Mouse (Mus musculus) liver, embryonic 11.5 days (tissue): ENCODE measurements at regions not wholly inside any gene's neighbourhood (a gene's known extent, or its start where the extent isn't known, plus 50 kb on each side); places are given as distances from the start of the nearest gene placed in this dataset.

Experiments used
- ATAC-seq: fragments of 200-750 bp; cut with Nextera tagmentation; replicated peaks from 2 replicates; pipeline ENCODE4 v1.8.0; 2017; ENCODE audit warnings: moderate number of reproducible peaks, mild to moderate bottlenecking, moderate TSS enrichment, moderate library complexity; ENCODE audit not compliant: low FRiP score
- DNase-seq: peaks from one replicate; pipeline ENCODE4 v3.0.0-alpha.2; 2017; ENCODE audit warnings: low spot score
- H3K27ac ChIP-seq: fragments of 300-500 bp; sonication (generic); 2 replicates; pipeline ENCODE4 v1.5.1; 2014; ENCODE audit warnings: mild to moderate bottlenecking, low read depth, low read length, control low read depth
- H3K27me3 ChIP-seq: fragments of 300-500 bp; sonication (generic); replicated peaks from 2 replicates; pipeline ENCODE4 v1.6.1; 2014; ENCODE audit warnings: low read length, mixed read lengths; ENCODE audit not compliant: control insufficient read depth, insufficient read depth
- H3K36me3 ChIP-seq: fragments of 300-500 bp; sonication (generic); 2 replicates; pipeline ENCODE4 v1.6.1; 2014; ENCODE audit warnings: mild to moderate bottlenecking, low read length, moderate library complexity, mixed read lengths; ENCODE audit not compliant: control insufficient read depth, insufficient read depth
- H3K4me1 ChIP-seq: fragments of 300-500 bp; sonication (generic); replicated peaks from 2 replicates; pipeline ENCODE4 v1.6.1; 2014; ENCODE audit warnings: low read length, mixed read lengths; ENCODE audit not compliant: control insufficient read depth, insufficient read depth
- H3K4me2 ChIP-seq: fragments of 300-500 bp; sonication (generic); 2 replicates; pipeline ENCODE4 v1.6.1; 2014; ENCODE audit warnings: mild to moderate bottlenecking, control low read depth, moderate library complexity
- H3K4me3 ChIP-seq: fragments of 300-500 bp; sonication (generic); 2 replicates; pipeline ENCODE4 v1.5.1; 2014; ENCODE audit warnings: low read depth, low read length, control low read depth
- H3K9ac ChIP-seq: fragments of 300-500 bp; sonication (generic); 2 replicates; pipeline ENCODE4 v1.6.1; 2014; ENCODE audit warnings: low read depth, low read length, control low read depth
- H3K9me3 ChIP-seq: fragments of 300-500 bp; sonication (generic); 2 replicates; pipeline ENCODE4 v1.6.1; 2016; ENCODE audit warnings: low read length, inconsistent platforms, mixed read lengths; ENCODE audit not compliant: control insufficient read depth
- WGBS: fragments of 180-500 bp; shearing (Covaris S2); extraction: QIAGEN DNeasy Blood & Tissue Kit; methylation state at CpG from one replicate; pipeline ENCODE4 v1.1.7; 2014; 5-methylcytosine and 5-hydroxymethylcytosine counted together

GRCm38 (mm10) chr2:50552437-50552836, 255.8 kb upstream of the Mmadhc start:
- Histone ChIP-seq H3K9me3 (no peaks in the 10 kb centered on the region), H3K4me1 (no peaks in the 10 kb centered on the region), H3K36me3 (no peaks in the 10 kb centered on the region), H3K27ac (no peak overlapping the region), H3K9ac (no peak overlapping the region), H3K27me3 (no peaks in the 10 kb centered on the region), H3K4me3 (no peak overlapping the region), H3K4me2 (no peak overlapping the region)
- ATAC-seq (no peak), DNase-seq (no peak)
- 86% methylated on average over 2 of the region's 2 CpGs for WGBS

GRCm38 (mm10) chr2:50549871-50550270, 253.3 kb upstream of the Mmadhc start:
- DNase-seq: no peak
- ATAC-seq: no peak
- Histone ChIP-seq H3K4me2 (no peak overlapping the region), H3K27me3 (no peaks in the 10 kb centered on the region), H3K4me3 (no peak overlapping the region), H3K9ac (no peak overlapping the region), H3K4me1 (no peaks in the 10 kb centered on the region), H3K27ac (no peak overlapping the region), H3K36me3 (no peaks in the 10 kb centered on the region), H3K9me3 (no peaks in the 10 kb centered on the region)
- WGBS: 72% methylated on average over 8 of the region's 8 CpGs

- Histone ChIP-seq H3K4me2 (no peak overlapping the region), H3K4me3 (no peak overlapping the region), H3K9me3 (no peaks in the 10 kb centered on the region), H3K9ac (no peak overlapping the region), H3K27ac (no peak overlapping the region), H3K4me1 (no peaks in the 10 kb centered on the region), H3K27me3 (no peaks in the 10 kb centered on the region), H3K36me3 (no peaks in the 10 kb centered on the region)
- DNase-seq: no peak
- WGBS: 51% methylated on average over 2 of the region's 2 CpGs
- no peak for ATAC-seq
Observed at GRCm38 (mm10) chr2:50539741-50540441, 243.3 kb upstream of the Mmadhc start.

GRCm38 (mm10) chr2:50538068-50538467, 241.5 kb upstream of the Mmadhc start:
- no peak overlapping the region for H3K4me2 ChIP-seq
- no peak overlapping the region for H3K4me3 ChIP-seq
- H3K27ac ChIP-seq: no peak overlapping the region
- no peaks in the 10 kb centered on the region for H3K9me3 ChIP-seq
- DNase-seq (no peak), ATAC-seq (no peak)
- no peaks in the 10 kb centered on the region for H3K27me3 ChIP-seq
- H3K9ac ChIP-seq: no peak overlapping the region
- H3K4me1 ChIP-seq: no peaks in the 10 kb centered on the region
- 75% methylated on average over 5 of the region's 5 CpGs for WGBS
- H3K36me3 ChIP-seq: no peaks in the 10 kb centered on the region

- no peak for ATAC-seq
- 68% methylated on average over 4 of the region's 4 CpGs for WGBS
Observed at GRCm38 (mm10) chr2:50535085-50535878, 238.7 kb upstream of the Mmadhc start.

GRCm38 (mm10) chr2:50533702-50534101, 237.1 kb upstream of the Mmadhc start:
- H3K27me3 ChIP-seq: no peaks in the 10 kb centered on the region
- no peaks in the 10 kb centered on the region for H3K9me3 ChIP-seq
- WGBS: 83% methylated on average over 2 of the region's 2 CpGs
- ATAC-seq (no peak), DNase-seq (no peak)
- no peak overlapping the region for H3K4me2 ChIP-seq
- H3K4me1 ChIP-seq: no peaks in the 10 kb centered on the region
- no peaks in the 10 kb centered on the region for H3K36me3 ChIP-seq
- H3K27ac ChIP-seq: no peak overlapping the region
- no peak overlapping the region for H3K4me3 ChIP-seq
- H3K9ac ChIP-seq: no peak overlapping the region

More at GRCm38 (mm10) chr2:50535085-50535878, 238.7 kb upstream of the Mmadhc start:
- H3K4me2 ChIP-seq: no peak overlapping the region
- no peaks in the 10 kb centered on the region for H3K4me1 ChIP-seq
- H3K4me3 ChIP-seq: no peak overlapping the region
- H3K9ac ChIP-seq: no peak overlapping the region
- H3K27me3 ChIP-seq: no peaks in the 10 kb centered on the region
- no peaks in the 10 kb centered on the region for H3K36me3 ChIP-seq
- H3K27ac ChIP-seq: no peak overlapping the region
- no peak for DNase-seq
- H3K9me3 ChIP-seq: no peaks in the 10 kb centered on the region

- H3K27me3 ChIP-seq: no peaks in the 10 kb centered on the region
- H3K4me2 ChIP-seq: no peak overlapping the region
- no peak overlapping the region for H3K4me3 ChIP-seq
- no peak overlapping the region for H3K27ac ChIP-seq
- ATAC-seq: no peak
- DNase-seq: no peak
- H3K9ac ChIP-seq: no peak overlapping the region
- H3K9me3 ChIP-seq: no peaks in the 10 kb centered on the region
- H3K4me1 ChIP-seq: no peaks in the 10 kb centered on the region
- H3K36me3 ChIP-seq: no peaks in the 10 kb centered on the region
Observed at GRCm38 (mm10) chr2:50527425-50527824, 230.8 kb upstream of the Mmadhc start.

GRCm38 (mm10) chr2:50524838-50525615, 228.4 kb upstream of the Mmadhc start:
- DNase-seq: no peak
- no peak overlapping the region for H3K27ac ChIP-seq
- no peak for ATAC-seq
- no peaks in the 10 kb centered on the region for H3K27me3 ChIP-seq
- no peaks in the 10 kb centered on the region for H3K36me3 ChIP-seq
- no peak overlapping the region for H3K4me2 ChIP-seq
- H3K9ac ChIP-seq: no peak overlapping the region
- H3K4me1 ChIP-seq: no peaks in the 10 kb centered on the region
- H3K4me3 ChIP-seq: no peak overlapping the region
- H3K9me3 ChIP-seq: no peaks in the 10 kb centered on the region
- WGBS: 80% methylated on average over 10 of the region's 10 CpGs
